7 mouse cellular contexts compared by ENCODE assay signal in the genomic region with DNA sequence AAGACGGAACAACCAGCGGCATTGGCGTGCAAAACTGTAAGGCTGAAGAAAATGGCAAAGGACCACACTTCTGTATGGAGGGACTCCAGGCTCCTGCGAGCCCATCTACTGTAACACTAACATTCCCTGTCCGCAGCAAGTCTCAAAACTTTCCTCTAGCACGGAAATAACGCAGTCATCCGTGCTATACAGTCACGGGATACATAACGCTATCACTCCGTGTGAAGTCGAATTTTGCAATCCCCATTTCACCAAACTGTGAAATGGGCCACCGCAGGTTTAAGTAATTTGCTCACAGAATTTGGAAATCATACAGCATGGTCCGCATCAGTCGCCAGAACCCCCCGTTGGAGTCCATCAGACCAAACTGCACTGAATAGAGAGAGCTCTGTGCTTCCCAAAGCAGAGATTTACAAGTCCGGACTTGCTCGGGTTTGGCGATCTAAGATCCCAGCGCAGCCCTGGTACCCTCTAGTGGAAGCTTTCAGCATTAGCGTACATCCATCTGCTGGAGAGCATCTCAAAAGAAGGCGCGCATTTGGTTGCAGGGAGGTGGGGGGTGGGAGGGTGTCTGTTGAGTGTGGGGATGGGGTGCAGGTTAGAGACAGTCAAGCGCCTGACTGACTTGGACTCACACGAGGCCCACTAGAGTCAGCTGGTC. TPM values are rescaled to one million over a fixed set of nuclear protein-coding genes. Genes with fewer than 3 reads are reported as not detected.
DNase-seq lines count a peak whose midpoint lies in the region; ATAC-seq lines count a peak whose summit lies in the region.

No protein-coding gene starts in this region.

- H3K4me1 ChIP-seq in intestine, embryonic 16.5 days (ENCODE audit: control insufficient read depth, insufficient read depth, low read length): peaks cover 15% of the 10 kb centered on the region
- peaks cover 11% of the 10 kb centered on the region for H3K4me1 ChIP-seq in midbrain, embryonic 11.5 days (ENCODE audit: control insufficient read depth, insufficient read depth, low read length)

- H3K9me3 ChIP-seq in intestine, embryonic 16.5 days (ENCODE audit: control insufficient read depth, low read length): no peaks in the 10 kb centered on the region
- H3K9me3 ChIP-seq in midbrain, embryonic 11.5 days (ENCODE audit: control insufficient read depth, low read length): no peaks in the 10 kb centered on the region

- 1% methylated on average over 25 of the region's 25 CpGs for WGBS in intestine, embryonic 16.5 days
- WGBS in midbrain, embryonic 11.5 days: under 1% methylated on average over 25 of the region's 25 CpGs

- no peaks in the 10 kb centered on the region for H3K27me3 ChIP-seq in intestine, embryonic 16.5 days (replicated peaks; ENCODE audit: control insufficient read depth, insufficient read depth, low read length)
- H3K27me3 ChIP-seq in midbrain, embryonic 11.5 days (ENCODE audit: control insufficient read depth, insufficient read depth, low read length): no peaks in the 10 kb centered on the region

- ATAC-seq in intestine, embryonic 16.5 days: peak; percentile 67
- peak; percentile 72 for ATAC-seq in midbrain, embryonic 11.5 days (ENCODE audit: low FRiP score)

- peak overlapping the region; percentile 91 for H3K4me2 ChIP-seq in intestine, embryonic 16.5 days (ENCODE audit: low read depth, low read length)
- H3K4me2 ChIP-seq in midbrain, embryonic 11.5 days: peak overlapping the region; percentile 51

- H3K9ac ChIP-seq in intestine, embryonic 16.5 days (ENCODE audit: low read depth, low read length): peak overlapping the region; percentile 74
- H3K9ac ChIP-seq in midbrain, embryonic 11.5 days (ENCODE audit: low read length): peak overlapping the region; percentile 50

- intact Hi-C loops in left cerebral cortex, postnatal 4 days (cut with DNase I): loop anchor here (5.0 kb wide), 1 partner anchor 33 kb away; no protein-coding TSS in a partner anchor

- DNase-seq in adrenal gland, adult (ENCODE audit: inconsistent age in 2 of 2, low spot score in 1 of 2): peak; percentile 85 to 95
- DNase-seq in embryo, embryonic 10.5 days (ENCODE audit: low spot score): peak; percentile 95
- peak; percentile 48 to 74 for DNase-seq in gastrocnemius, postnatal 4 days (ENCODE audit: low spot score in 2 of 2)
- peak; percentile 79 for DNase-seq in left cerebral cortex, postnatal 4 days
- DNase-seq in midbrain, embryonic 11.5 days (ENCODE audit: low spot score, missing footprints): peak; percentile 98
- DNase-seq in right cerebral cortex, postnatal 4 days: peak; percentile 61

- peak overlapping the region; percentile 90 for H3K27ac ChIP-seq in intestine, embryonic 16.5 days (ENCODE audit: low read length)
- no peak overlapping the region for H3K27ac ChIP-seq in midbrain, embryonic 11.5 days (ENCODE audit: low read depth, low read length)

- no peaks in the 10 kb centered on the region for H3K36me3 ChIP-seq in intestine, embryonic 16.5 days (ENCODE audit: control insufficient read depth, insufficient read depth, low read length)
- H3K36me3 ChIP-seq in midbrain, embryonic 11.5 days (ENCODE audit: control insufficient read depth, insufficient read depth, low read length): no peaks in the 10 kb centered on the region

- peak overlapping the region; percentile 54 for H3K4me3 ChIP-seq in intestine, embryonic 16.5 days (ENCODE audit: low read length)
- H3K4me3 ChIP-seq in midbrain, embryonic 11.5 days (ENCODE audit: low read depth, low read length): peak overlapping the region; percentile 32

RNA-seq across cellular contexts. Expression of a gene that starts 5.5 kb away (rescaled TPM):
- 10 to 100 TPM; 25.9 to 31.0 TPM for total RNA-seq in gastrocnemius, postnatal 4 days (2021)
- polyA plus RNA-seq in intestine, embryonic 16.5 days (2015; fragmentation: Nextera tagmentation; extraction: Ambion mirVana): 65.0 and 65.4 TPM in 2 replicates
- total RNA-seq in left cerebral cortex, postnatal 4 days (2021): 10 to 100 TPM; 22.8 to 23.1 TPM
- 56.6 and 58.9 TPM in 2 replicates for polyA plus RNA-seq in midbrain, embryonic 11.5 days (2014; fragmentation: Nextera tagmentation; extraction: Ambion mirVana)

RNA-seq across cellular contexts. Expression of a gene that starts 29.6 kb away (rescaled TPM):
- 10 to 100 TPM; 75.8 to 80.0 TPM for total RNA-seq in gastrocnemius, postnatal 4 days (2021)
- 95.7 and 101 TPM in 2 replicates for polyA plus RNA-seq in intestine, embryonic 16.5 days (2015; fragmentation: Nextera tagmentation; extraction: Ambion mirVana)
- total RNA-seq in left cerebral cortex, postnatal 4 days (2021): 100 to 1,000 TPM; 178 to 180 TPM
- 92.6 and 101 TPM in 2 replicates for polyA plus RNA-seq in midbrain, embryonic 11.5 days (2014; fragmentation: Nextera tagmentation; extraction: Ambion mirVana)

RNA-seq across cellular contexts. Expression of a gene that starts 41.8 kb away (rescaled TPM):
- under 1 TPM; 0.22 to 0.29 TPM for total RNA-seq in gastrocnemius, postnatal 4 days (2021)
- polyA plus RNA-seq in intestine, embryonic 16.5 days (2015; fragmentation: Nextera tagmentation; extraction: Ambion mirVana): 0.11 and 0.13 TPM in 2 replicates
- under 1 TPM; 0.10 to 0.24 TPM for total RNA-seq in left cerebral cortex, postnatal 4 days (2021)
- polyA plus RNA-seq in midbrain, embryonic 11.5 days (2014; fragmentation: Nextera tagmentation; extraction: Ambion mirVana): 0.03 TPM in 1 of 2 replicates, not detected in the other

RNA-seq across cellular contexts. Expression of a gene that starts 52.3 kb away (rescaled TPM):
- 10 to 100 TPM; 33.4 to 34.5 TPM for total RNA-seq in gastrocnemius, postnatal 4 days (2021)
- polyA plus RNA-seq in intestine, embryonic 16.5 days (2015; fragmentation: Nextera tagmentation; extraction: Ambion mirVana): 1.8 and 2.1 TPM in 2 replicates
- 10 to 100 TPM; 70.6 to 71.8 TPM for total RNA-seq in left cerebral cortex, postnatal 4 days (2021)
- polyA plus RNA-seq in midbrain, embryonic 11.5 days (2014; fragmentation: Nextera tagmentation; extraction: Ambion mirVana): 3.4 and 3.7 TPM in 2 replicates
